Mouse (Mus musculus): ENCODE results near the gene Xrcc3.

The Xrcc3 gene

DNA sequence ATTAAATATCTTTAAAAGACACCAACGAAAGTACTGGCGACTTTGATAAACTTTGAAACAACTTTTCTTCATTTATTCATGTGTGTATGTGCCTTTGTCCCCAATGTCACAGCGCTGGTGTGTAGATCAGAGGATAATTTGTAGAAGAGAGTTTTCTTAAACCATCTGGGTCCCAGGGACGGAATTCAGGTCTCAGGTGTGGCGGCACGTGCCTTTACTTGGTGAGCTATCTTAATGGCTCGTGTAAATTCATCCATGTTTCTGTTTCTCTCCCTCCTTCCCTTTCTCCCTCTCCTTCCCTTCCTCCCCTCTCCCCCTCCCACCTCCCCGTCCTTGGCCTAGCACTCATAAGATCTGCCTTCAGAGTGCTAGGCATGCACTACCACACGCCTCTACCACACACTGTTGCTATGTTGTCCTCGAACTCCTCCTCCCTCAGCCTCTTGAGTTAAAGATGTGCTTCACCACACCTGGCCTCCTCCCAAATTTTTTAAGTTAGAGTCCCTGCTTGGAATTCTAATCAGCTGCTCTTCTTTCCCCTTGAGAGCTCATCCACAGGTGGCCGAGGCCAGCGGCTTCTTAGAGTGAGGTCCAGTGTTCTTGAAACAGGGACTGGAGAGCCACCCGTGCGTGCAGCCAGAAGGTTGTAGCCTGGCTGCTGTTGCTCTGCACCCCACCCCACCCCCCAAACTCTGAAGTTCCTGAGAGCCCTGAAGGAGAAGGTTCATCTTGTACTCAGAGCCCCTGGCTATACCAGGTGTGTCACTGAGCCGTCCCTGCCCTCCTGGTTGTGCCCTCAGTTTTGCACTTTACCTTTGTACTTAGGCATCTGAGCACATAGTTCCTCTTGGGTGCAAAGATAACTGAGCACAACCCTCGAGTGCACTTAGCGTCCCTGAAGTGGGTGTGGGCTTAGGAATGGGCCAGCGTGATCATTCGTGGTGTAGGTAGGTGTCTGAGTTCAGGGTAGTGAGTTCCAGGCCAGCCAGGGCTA is 1.4 kb upstream of the Xrcc3 start:
- no peak for DNase-seq (ENCODE audit: low read depth, low spot score)

DNA sequence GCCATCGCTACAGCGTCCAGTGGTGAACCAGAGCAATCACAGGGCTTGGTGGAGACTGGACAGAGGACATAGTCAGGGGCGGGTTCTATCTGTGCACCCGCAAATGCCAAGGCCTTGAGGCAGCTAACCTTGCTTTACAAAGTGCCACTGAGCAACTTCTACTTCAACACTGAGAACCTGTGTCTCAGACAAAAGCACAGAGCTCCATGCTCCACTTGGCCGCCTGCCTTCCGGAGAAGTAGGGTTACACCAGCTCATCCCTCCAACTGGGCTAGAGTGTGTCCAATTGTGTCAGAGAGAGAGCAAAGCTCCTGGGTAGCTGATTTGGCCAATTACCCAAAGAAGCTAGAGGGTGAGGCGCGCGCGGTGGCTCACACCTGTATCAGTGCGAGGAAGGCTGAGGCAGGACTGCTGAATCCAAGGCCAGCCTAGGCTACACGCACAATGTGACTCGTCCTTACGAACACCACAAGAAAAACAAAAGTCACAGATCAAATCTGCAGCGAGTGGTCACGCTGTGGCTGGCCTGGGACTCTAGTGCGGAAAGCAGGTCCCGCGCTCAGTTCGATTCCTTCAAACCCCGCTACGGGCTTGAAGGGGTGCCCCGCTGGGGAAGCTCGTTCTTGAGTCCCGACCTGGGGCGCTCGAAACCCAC is 435 bp downstream of the Xrcc3 start:
- DNase-seq (ENCODE audit: low read depth, low spot score): no peak

DNA sequence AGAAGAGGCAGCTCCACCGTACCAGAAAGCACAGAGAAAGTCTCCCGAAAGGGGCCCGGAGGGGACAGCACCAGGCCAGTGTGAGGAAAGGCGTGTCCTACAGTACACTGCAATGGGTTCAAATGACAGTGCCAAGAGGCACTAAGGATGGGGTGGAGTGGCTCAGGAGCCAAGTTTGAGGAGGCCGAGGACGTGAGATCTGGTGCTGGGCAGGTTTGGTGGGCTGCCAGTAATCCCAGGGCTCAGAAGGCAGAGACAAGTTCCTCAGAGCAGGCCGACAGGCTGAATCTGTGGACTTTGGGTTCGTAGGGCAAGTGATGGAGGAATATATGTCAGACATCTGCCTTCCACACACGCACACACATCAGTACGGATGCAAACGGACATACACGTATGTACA is 1.1 kb downstream of the Xrcc3 start:
- DNase-seq (ENCODE audit: low read depth, low spot score): peak; percentile 21

DNA sequence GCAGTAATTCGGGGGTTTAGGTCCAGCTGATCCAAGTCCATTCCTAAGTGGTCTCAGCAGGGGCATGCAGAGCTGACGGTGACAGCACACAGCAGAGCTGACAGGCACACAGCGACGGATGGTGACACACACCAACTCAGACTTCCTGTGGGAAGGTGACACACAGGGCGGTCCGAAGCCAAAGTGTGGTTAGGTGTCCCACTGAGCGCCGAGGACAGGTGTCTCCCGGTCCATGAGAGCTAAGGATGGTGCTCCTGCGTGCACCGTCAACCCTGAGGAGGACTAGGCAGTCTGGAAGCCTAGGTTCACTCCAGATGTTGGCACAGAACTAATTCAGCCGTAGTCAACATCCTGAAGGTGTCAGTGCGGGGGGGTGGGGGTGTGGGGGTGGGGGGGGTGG is 1.6 kb downstream of the Xrcc3 start:
- peak; percentile 16 for DNase-seq (ENCODE audit: low read depth, low spot score)

DNA sequence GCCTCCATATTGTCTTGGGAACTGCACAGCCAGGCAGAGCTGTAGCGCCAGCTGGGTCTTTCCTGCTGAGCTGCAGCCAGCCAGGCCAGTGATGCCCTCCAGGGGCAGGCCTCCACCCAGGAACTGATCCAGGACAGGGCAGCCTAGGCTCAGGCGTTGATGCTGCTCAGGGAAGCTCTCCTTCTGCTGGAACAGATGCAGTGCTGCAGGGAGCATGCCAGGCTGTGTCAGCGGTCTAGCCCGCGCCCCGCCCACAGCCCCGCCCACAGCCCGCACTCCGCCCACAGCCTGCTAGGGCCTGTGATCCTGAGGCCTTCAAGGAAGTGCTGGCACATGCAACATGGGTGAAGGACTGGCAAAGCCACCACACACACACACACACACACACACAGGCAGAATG is 3.9 kb downstream of the Xrcc3 start:
- DNase-seq (ENCODE audit: low read depth, low spot score): peak; percentile 84

DNA sequence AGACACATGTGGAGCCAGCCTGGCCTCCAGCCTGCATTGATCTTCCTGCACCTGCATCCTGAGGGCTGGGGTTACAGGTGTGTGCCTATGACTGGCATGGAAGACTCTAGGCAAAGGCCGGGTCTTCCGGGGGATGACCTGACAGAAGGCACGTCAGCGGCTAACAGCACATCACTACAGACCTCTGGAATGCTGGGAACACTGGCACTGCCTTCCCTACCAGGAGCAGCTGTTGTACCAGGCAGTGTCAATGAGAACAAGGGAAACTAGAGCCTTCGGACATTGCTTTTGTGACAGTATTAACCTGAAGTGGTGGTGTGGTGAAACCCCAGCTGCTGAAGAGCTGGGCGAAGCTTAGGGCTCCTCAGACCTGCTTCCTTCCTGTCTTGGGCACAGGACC is 4.9 kb downstream of the Xrcc3 start:
- no peak for DNase-seq (ENCODE audit: low read depth, low spot score)

DNA sequence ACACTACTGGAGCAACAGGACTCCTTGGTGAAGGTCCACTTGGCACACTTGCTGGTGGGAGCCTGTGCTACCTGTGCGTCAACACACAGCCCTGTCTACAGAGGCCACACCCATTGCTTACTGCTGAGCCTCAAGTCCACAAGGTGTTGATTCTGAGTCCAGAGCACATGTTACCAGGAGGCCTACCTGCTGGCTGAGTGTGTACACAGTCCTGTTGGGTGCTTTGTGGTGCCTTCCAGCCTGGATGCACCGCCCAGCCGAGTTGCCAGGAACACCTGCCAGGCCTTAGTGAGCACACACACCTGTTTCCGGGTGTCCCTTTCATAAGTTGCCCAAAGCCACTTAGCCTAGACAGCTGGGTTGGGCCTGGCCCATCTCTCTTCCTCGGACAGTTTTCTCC is 10.1 kb downstream of the Xrcc3 start:
- no peak for DNase-seq (ENCODE audit: low read depth, low spot score)

DNA sequence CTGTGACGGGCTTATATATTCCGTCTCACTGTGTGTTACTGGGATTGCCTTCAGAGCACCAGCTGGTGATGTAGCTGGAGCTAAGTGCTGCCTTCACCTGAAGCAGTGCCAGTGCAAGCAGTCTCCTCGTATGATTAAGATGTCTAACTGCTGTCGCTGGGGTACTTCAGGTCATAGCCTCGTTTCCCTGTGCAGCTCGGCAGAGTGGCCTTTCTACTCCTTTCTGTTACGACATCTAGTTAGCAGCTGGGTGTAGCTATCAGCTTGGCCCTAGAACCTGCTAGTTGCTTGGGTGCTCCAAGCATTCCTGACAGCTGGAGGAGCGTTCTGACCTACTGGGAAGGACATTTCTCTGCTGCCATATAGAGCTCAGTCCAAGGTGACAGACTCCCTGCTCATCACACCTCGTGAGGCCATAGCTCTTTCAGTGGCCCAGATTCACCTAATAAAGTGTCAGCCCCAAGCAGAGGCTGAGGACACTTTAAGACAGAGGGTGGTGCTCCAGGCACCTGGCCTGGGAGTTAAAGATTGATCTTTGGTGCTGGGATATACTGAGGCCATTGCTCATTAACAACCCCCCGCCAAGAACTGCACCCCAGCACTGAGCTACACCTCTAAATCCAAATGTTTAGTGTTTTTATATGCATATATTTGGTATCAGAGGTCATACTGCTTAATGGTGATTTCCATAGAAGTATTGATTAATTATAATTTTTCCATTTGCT is 13.1 kb downstream of the Xrcc3 start:
- no peak for DNase-seq (ENCODE audit: low read depth, low spot score)

DNA sequence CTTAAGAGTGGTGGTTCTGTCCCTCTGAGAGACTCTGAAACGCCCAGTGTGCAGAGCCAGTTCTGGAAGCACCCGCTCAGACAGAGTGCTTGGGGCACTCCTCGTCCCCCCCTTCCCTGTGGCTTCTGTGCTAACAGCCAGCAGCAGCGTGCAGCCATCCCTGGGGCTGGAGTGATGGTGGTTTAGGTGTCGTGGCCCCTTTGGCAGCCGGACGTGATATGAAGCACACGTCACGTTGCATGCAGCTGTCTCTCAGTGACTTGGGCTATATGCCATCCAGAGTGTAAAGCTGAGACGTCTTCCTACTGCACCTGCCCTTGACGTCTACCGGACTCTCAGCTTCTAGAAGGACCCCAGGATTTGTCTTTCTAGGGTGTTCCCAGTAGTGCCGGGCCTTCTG is 15.2 kb downstream of the Xrcc3 start:
- DNase-seq (ENCODE audit: low read depth, low spot score): no peak

DNA sequence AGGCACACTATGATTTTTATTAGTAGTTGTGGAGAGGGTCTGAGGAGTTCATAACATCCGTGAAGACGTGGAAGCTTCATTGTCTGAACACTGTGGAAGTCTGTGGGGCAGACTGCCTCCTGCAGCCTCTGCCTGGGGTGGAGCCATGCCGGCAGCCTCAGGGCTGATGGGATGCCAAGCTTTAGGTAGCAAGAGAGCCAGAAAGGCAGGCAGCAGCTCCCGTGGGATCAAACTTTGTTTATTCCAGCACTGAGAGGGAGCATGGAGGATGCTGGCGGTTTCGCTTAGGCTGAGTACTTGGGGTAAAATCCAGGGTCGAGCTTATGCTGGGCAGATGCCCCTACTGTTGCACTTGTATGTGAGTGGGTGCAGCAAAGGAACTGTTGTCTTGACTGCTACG is 16.4 kb downstream of the Xrcc3 start:
- no peak for DNase-seq (ENCODE audit: low read depth, low spot score)

DNA sequence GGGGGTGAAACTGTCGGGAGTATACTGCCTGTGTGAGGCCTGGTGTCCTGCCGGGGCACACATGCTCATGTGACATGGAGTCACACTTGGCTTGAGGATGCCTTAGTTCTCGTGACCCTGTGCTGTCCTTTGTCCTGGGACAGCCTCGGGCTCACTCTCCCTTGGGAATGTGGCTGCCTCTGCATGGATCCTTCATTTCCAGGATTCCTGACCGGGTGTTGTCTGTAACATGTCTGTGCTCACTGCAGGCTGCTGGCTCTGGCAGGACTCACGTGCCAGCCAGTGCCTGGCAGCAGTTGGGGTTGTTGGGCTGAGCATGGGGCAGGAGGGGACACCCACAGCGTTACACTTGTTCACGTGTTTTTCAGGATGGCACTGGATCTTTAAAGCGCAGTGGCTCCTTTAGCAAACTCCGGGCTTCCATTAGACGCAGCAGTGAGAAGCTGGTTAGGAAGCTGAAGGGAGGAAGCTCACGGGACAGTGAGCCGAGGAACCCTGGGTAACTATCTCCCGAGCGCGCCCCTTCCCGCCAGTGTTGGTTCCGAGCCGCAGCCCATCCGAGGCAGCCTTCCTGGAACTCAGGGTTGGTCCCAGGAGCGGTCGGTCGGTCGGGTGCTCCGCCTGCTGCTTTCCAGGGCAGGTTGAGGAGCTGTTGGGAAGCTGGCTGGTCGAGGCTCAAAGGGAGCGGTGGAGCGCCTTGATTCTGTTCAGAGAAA is 18.3 kb downstream of the Xrcc3 start:
- DNase-seq (ENCODE audit: low read depth, low spot score): no peak

DNA sequence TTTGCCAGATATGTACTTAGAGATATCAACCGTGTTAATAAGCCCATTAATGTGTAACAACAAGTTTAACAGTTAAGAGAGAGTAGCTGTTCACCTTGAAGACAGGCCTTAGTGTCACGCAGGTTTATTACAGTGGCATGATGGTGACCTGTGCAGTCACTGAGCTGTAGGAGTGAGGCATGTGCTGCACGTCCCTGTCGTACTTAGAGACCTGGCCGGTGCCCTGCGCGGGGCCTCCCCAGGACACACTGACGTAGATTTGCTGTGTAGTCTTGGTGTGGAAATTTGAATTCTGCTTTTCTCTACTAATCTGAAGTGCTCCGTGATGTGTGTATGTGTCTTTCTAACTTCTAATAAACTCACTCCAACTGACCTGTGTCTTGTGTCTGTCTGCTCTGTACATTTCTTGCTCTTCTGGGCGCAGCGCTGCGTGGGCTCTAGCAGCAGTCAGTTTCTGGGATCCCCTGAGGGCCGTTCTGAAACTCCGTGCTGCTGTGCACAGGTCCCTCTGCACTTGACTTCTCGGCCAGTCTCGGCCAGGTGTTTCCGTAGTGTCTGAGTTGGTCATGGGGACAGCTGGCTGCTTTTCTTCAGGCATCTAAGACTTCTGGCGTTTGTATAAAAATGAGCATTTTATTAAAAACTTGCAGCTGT is 19.0 kb downstream of the Xrcc3 start:
- DNase-seq (ENCODE audit: low read depth, low spot score): no peak

DNA sequence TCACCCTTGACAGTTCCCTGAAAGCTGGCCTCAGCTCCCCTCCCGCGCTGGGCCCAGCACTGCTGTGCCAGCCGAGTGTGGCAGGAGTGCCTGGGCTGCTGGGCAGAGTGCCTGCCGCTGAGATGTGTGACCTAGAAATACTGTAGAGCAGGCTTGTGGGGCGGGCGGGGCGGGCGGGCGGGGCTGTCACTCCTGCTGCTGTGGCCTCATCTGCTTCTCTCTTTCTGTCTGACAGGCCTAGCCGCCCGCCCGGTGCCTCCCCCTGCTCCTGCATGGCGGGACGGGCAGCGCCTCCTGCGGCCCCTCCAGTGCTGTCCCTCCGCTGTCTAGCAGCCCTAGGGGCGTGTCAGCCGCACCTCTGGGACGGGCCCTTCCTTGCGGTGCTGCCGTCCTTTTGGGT is 19.6 kb downstream of the Xrcc3 start:
- DNase-seq (ENCODE audit: low read depth, low spot score): no peak

DNA sequence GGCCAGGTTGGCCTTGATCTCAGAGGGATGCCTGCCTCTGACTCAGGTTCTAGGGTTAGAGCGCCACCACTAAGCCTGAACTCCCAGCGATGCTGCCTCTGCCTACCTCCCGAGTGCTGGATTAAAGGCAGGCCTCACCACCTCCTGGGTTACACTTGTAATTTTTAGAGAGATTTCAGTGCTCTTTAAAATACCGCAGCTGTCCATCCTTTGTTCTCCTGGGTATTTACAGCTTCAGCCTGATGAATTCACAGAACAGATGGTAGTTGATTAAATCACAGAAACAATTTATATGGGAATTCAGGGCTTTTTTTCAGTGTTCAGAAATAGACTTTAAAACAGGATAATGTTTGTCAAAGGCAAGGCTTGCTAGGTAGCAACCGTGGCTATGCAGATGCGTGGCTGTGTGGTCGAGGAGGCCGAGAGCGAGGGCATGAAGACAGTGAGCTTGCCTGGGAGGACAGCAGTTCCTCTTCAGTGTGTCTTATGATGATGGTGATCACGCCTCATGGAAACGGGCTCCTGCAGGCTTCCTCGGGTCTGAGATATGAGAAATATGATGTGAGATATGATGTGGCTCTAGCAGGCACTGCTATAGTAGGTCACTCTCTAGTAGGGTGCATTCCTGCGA is 22.1 kb downstream of the Xrcc3 start:
- no peak for DNase-seq (ENCODE audit: low read depth, low spot score)

DNA sequence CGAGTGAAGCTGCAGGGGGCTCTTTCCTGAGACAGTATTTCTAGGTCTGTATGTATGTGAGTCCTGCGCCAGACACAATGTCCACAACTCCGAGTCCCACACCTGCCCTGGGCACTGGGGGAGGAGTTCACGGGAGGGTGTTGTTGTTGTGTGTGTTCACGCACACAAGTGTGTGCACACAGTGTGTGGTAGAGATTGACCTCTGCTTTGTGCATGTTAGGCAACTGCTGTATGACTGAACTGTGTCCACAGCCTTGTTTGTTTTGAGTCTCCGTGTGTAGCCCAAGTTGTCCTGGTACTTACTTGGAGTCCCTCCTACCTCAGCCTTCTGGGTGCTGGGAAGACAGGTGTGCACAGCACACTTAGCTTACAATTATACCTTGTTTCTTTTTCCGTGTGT is 23.0 kb downstream of the Xrcc3 start:
- DNase-seq (ENCODE audit: low read depth, low spot score): no peak

DNA sequence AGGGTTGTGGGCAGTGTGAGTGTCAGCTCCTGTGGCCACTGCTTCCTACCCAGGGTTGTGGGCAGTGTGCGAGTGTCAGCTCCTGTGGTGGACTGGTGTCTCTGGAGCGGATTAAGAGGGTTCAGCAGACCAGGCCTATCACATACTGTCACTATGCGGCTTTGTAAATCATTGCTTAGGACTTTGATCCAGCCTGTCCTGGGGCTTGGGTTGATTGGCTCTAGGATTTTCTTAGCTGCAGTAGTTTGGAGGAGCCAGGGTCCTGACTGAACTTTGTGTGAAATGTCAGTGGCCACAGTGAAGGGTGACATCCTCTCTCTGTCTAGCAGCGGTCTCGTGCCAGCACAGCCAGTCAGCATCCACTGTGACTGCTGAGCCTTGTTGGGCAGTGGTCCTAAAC is 23.6 kb downstream of the Xrcc3 start:
- no peak for DNase-seq (ENCODE audit: low read depth, low spot score)

DNA sequence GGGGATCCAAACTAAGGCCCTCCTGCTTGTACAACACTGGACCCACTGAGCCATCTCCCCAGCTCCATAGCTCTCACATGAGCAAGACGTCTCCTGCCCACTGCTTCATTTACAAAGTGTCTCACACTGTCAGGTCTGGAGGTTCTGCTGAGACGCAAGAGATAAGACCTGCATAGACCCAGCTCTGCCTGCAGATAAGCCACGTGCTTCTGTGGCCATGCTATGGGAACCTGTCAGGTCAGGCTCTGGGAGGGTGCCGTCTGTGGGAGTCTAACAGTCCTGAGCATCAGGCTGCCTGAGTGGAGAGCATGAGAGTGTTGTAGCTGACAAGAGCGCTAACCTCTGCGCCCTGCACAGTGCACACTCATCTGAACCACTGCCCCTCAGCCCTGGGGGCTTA is 26.7 kb downstream of the Xrcc3 start:
- no peak for DNase-seq (ENCODE audit: low read depth, low spot score)

DNA sequence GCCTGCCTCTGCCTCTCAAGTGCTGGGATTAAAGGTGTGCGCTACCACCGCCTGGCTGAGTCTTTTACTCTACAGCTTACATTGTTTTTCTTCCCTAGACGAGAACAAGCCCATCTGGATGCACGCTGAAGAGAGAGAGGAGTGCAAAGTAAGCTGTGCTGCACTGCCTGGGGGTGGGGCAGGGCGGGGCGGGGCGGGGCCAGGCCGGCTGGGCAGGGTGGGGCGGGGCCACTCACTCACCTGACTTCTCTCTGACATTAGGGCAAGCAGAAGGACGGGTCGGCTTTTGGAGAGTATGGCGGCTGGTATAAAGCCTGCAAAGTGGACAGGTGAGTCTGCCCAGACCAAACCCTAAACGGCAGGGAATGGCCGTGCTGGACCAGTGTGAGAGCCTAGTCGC is 28.5 kb downstream of the Xrcc3 start:
- DNase-seq (ENCODE audit: low read depth, low spot score): no peak

DNA sequence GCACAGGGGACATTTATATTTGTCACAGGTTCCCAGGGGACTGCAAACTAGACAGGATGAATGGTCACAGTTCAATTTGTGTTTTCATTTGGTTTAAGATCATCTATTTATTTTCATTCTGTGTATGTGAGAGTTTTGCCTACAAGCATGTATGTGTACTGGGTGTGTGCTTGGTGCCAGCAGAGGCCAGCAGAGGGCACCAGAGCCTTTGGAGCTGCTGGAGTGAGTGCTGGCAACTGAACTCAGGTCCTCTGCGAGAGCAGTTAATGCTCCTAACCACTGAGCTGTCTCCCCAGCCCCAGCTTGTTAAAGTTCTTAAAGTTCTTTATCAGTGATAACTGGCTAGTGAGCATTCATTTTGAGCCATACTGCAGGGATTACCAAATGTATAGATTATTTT is 34.1 kb downstream of the Xrcc3 start:
- DNase-seq (ENCODE audit: low read depth, low spot score): peak; percentile 24

DNA sequence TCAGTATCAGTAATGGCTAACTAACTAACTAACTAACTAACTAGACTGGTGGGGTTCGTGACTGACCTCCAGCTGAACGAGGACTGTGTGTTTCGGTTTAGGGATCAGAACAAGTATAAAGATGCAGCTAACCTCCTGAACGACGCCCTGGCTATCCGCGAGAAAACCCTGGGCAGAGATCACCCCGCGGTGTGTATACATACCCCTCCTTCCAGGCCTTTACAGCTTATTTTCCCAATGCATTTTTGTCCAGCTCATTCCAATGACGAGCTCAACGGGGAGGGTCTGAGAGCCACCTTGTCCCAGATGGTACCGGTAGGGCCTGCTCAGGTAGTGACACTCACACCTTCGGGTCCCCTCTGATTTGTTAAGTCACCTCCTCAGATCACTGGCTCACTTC is 35.8 kb downstream of the Xrcc3 start:
- no peak for DNase-seq (ENCODE audit: low read depth, low spot score)

DNA sequence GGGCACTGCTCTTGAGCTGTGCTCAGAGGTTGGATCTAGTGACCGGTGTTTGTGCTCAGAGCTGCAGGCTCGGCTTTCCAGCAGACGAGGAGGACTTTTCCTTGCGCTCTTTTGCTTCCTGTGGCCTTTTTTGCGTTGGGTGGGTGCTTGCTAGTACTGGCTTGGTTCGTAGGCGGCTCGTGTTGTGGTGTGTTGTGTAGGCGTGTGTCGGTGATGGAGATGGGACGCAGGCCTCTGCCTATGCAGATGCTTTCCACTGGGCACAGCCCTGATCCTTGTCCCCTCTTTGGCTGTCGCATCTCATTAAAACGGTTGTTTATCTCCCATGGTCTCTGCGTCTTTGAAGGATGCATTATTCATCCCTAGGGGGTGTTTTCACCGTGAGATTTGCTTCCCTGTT is 38.8 kb downstream of the Xrcc3 start:
- DNase-seq (ENCODE audit: low read depth, low spot score): no peak
